Mouse (Mus musculus) hindbrain, embryonic 13.5 days (tissue): Measurements from ENCODE around the gene Sf3a2. TPM values are rescaled to one million over a fixed set of nuclear protein-coding genes. Genes with fewer than 3 reads are reported as not detected.

ENCODE experiments used
- ATAC-seq: fragments of 200-750 bp; cut with Nextera tagmentation; 2 replicates; pipeline ENCODE4 v1.8.0; 2017; ENCODE audit warnings: moderate TSS enrichment; ENCODE audit not compliant: low FRiP score
- H3K27ac ChIP-seq: fragments of 300-500 bp; sonication (generic); 2 replicates; pipeline ENCODE4 v1.5.1; 2015; ENCODE audit warnings: inconsistent platforms, mild to moderate bottlenecking, moderate library complexity
- H3K27me3 ChIP-seq: fragments of 300-500 bp; sonication (generic); 2 replicates; pipeline ENCODE4 v1.6.1; 2015; ENCODE audit warnings: mild to moderate bottlenecking, inconsistent platforms
- H3K36me3 ChIP-seq: fragments of 300-500 bp; sonication (generic); 2 replicates; pipeline ENCODE4 v1.6.1; 2015; ENCODE audit warnings: mild to moderate bottlenecking, inconsistent platforms
- H3K4me1 ChIP-seq: fragments of 300-500 bp; sonication (generic); replicated peaks from 2 replicates; pipeline ENCODE4 v1.6.1; 2015; ENCODE audit warnings: inconsistent platforms
- H3K4me2 ChIP-seq: fragments of 300-500 bp; sonication (generic); 2 replicates; pipeline ENCODE4 v1.6.1; 2015; ENCODE audit warnings: inconsistent platforms, mild to moderate bottlenecking, moderate library complexity
- H3K4me3 ChIP-seq: fragments of 300-500 bp; sonication (generic); 2 replicates; pipeline ENCODE4 v1.5.1; 2015; ENCODE audit warnings: mild to moderate bottlenecking, inconsistent platforms
- H3K9ac ChIP-seq: fragments of 300-500 bp; sonication (generic); 2 replicates; pipeline ENCODE4 v1.6.1; 2015; ENCODE audit warnings: mild to moderate bottlenecking, inconsistent platforms
- H3K9me3 ChIP-seq: fragments of 300-500 bp; sonication (generic); 2 replicates; pipeline ENCODE4 v1.6.1; 2016; ENCODE audit warnings: inconsistent platforms
- WGBS: fragments of 180-500 bp; shearing (Covaris S2); methylation state at CpG from one replicate; pipeline ENCODE4 v1.1.7; 2015; 5-methylcytosine and 5-hydroxymethylcytosine counted together
- polyA plus RNA-seq: library from polyadenylated mRNA; unstranded; fragments of >200 nt; fragmentation: Nextera tagmentation; extraction: Ambion mirVana; gene quantifications from 2 replicates; pipeline ENCODE4 v1.2.1, GENCODE M21; 2015

Gene Sf3a2
- 55.9 and 61.6 TPM in 2 replicates for polyA plus RNA-seq

- H3K9me3 ChIP-seq, result no peaks in the 10 kb centered on the region
- peak; percentile 91 for ATAC-seq
- under 1% methylated on average over 104 of the region's 104 CpGs for WGBS
- H3K9ac ChIP-seq, result peak within 1 kb of the TSS; percentile 94
- peaks cover 44% of the 10 kb centered on the region for H3K4me1 ChIP-seq
- H3K4me3 ChIP-seq, result peak within 1 kb of the TSS; percentile 92
- peak within 1 kb of the TSS; percentile 93 for H3K4me2 ChIP-seq
- no peaks in the 10 kb centered on the region for H3K27me3 ChIP-seq
- H3K36me3 ChIP-seq, result peaks cover 57% of the 10 kb centered on the region
- peak within 1 kb of the TSS; percentile 97 for H3K27ac ChIP-seq
Measured at GRCm38 (mm10) chr10:80798150-80799006, at the start of gene Sf3a2, which contains the start of gene Plekhj1. TSS of gene Sf3a2 (plus strand) at chr10:80798198. TSS of gene Plekhj1 (minus strand) at chr10:80798626.

- Histone ChIP-seq H3K36me3 (no peaks in the 10 kb centered on the region), H3K9ac (peak overlapping the region; percentile 35; the same call in 1 of the 2 replicates), H3K4me2 (no peak overlapping the region), H3K4me1 (peaks cover 14% of the 10 kb centered on the region), H3K27ac (no peak overlapping the region), H3K9me3 (no peaks in the 10 kb centered on the region), H3K27me3 (no peaks in the 10 kb centered on the region), H3K4me3 (no peak overlapping the region)
- 16% methylated on average over 6 of the region's 6 CpGs for WGBS
- ATAC-seq, result no peak
Measured at GRCm38 (mm10) chr10:80748609-80749008, 49.4 kb upstream of the Sf3a2 start.

GRCm38 (mm10) chr10:80751188-80751832 lies 46.7 kb upstream of the Sf3a2 start:
- Histone ChIP-seq H3K4me2 (peak overlapping the region; percentile 37), H3K4me1 (peaks cover 27% of the 10 kb centered on the region), H3K9ac (no peak overlapping the region), H3K27me3 (no peaks in the 10 kb centered on the region), H3K4me3 (0 out of 2 replicates have a peak overlapping the region, but pooled peaks have one; percentile 9), H3K27ac (no peak overlapping the region), H3K36me3 (no peaks in the 10 kb centered on the region), H3K9me3 (no peaks in the 10 kb centered on the region)
- no peak for ATAC-seq
- WGBS, result 17% methylated on average over 16 of the region's 16 CpGs

GRCm38 (mm10) chr10:80752079-80752625 lies 45.8 kb upstream of the Sf3a2 start:
- Histone ChIP-seq H3K9me3 (no peaks in the 10 kb centered on the region), H3K9ac (no peak overlapping the region), H3K36me3 (no peaks in the 10 kb centered on the region), H3K4me2 (peak overlapping the region; percentile 37), H3K4me1 (peaks cover 35% of the 10 kb centered on the region), H3K27ac (peak overlapping the region; percentile 3; the same call in 1 of the 2 replicates), H3K4me3 (peak overlapping the region; percentile 1; the same call in 1 of the 2 replicates), H3K27me3 (no peaks in the 10 kb centered on the region)
- ATAC-seq, result peak; percentile 18; the same call in 1 of the 2 replicates
- WGBS, result 5% methylated on average over 6 of the region's 6 CpGs

GRCm38 (mm10) chr10:80754594-80755290 lies 43.3 kb upstream of the Sf3a2 start, which contains the start of gene Dot1l:
TSS of gene Dot1l (plus strand) at chr10:80755206.
- H3K9ac ChIP-seq, result peak within 1 kb of the TSS; percentile 98
- peak within 1 kb of the TSS; percentile 89 for H3K27ac ChIP-seq
- H3K4me1 ChIP-seq, result peaks cover 61% of the 10 kb centered on the region
- no peaks in the 10 kb centered on the region for H3K36me3 ChIP-seq
- peak within 1 kb of the TSS; percentile 98 for H3K4me2 ChIP-seq
- H3K4me3 ChIP-seq, result peak within 1 kb of the TSS; percentile 94
- no peaks in the 10 kb centered on the region for H3K27me3 ChIP-seq
- ATAC-seq, result peak; percentile 91
- WGBS, result 3% methylated on average over 22 of the region's 57 CpGs
- no peaks in the 10 kb centered on the region for H3K9me3 ChIP-seq

- Histone ChIP-seq H3K27me3 (no peaks in the 10 kb centered on the region), H3K36me3 (no peaks in the 10 kb centered on the region), H3K9me3 (no peaks in the 10 kb centered on the region), H3K4me1 (peaks cover 68% of the 10 kb centered on the region), H3K9ac (peak overlapping the region; percentile 98), H3K4me3 (peak overlapping the region; percentile 94), H3K27ac (peak overlapping the region; percentile 89), H3K4me2 (peak overlapping the region; percentile 98)
- under 1% methylated on average over 67 of the region's 75 CpGs for WGBS
- no peak for ATAC-seq
Measured at GRCm38 (mm10) chr10:80755291-80756015, 42.5 kb upstream of the Sf3a2 start.

GRCm38 (mm10) chr10:80756099-80756498 lies 41.9 kb upstream of the Sf3a2 start:
- ATAC-seq, result no peak
- H3K27me3 ChIP-seq, result no peaks in the 10 kb centered on the region
- no peaks in the 10 kb centered on the region for H3K36me3 ChIP-seq
- H3K4me1 ChIP-seq, result peaks cover 75% of the 10 kb centered on the region
- H3K4me2 ChIP-seq, result peak overlapping the region; percentile 98
- 39% methylated on average over 3 of the region's 3 CpGs for WGBS
- H3K9me3 ChIP-seq, result no peaks in the 10 kb centered on the region
- H3K4me3 ChIP-seq, result peak overlapping the region; percentile 94
- H3K9ac ChIP-seq, result peak overlapping the region; percentile 98
- H3K27ac ChIP-seq, result no peak overlapping the region

- WGBS, result 69% methylated on average over 2 of the region's 2 CpGs
Measured at GRCm38 (mm10) chr10:80756509-80756908, 41.5 kb upstream of the Sf3a2 start.

GRCm38 (mm10) chr10:80756967-80757366 lies 41.0 kb upstream of the Sf3a2 start:
- Histone ChIP-seq H3K4me3 (peak overlapping the region; percentile 94), H3K4me1 (peaks cover 74% of the 10 kb centered on the region)
- ATAC-seq, result no peak

More at GRCm38 (mm10) chr10:80756509-80756908, 41.5 kb upstream of the Sf3a2 start:
- Histone ChIP-seq H3K4me1 (peaks cover 75% of the 10 kb centered on the region), H3K27me3 (no peaks in the 10 kb centered on the region), H3K9me3 (no peaks in the 10 kb centered on the region), H3K9ac (peak overlapping the region; percentile 98), H3K27ac (no peak overlapping the region), H3K4me2 (peak overlapping the region; percentile 98), H3K4me3 (peak overlapping the region; percentile 94), H3K36me3 (no peaks in the 10 kb centered on the region)
- no peak for ATAC-seq

GRCm38 (mm10) chr10:80757717-80758116 lies 40.3 kb upstream of the Sf3a2 start:
- no peak for ATAC-seq
- peak overlapping the region; percentile 98 for H3K9ac ChIP-seq
- no peaks in the 10 kb centered on the region for H3K9me3 ChIP-seq
- no peaks in the 10 kb centered on the region for H3K36me3 ChIP-seq
- peaks cover 71% of the 10 kb centered on the region for H3K4me1 ChIP-seq
- peak overlapping the region; percentile 98; the same call in 1 of the 2 replicates for H3K4me2 ChIP-seq
- WGBS, result 40% methylated on average over 5 of the region's 5 CpGs
- H3K27me3 ChIP-seq, result no peaks in the 10 kb centered on the region
- H3K27ac ChIP-seq, result peak overlapping the region; percentile 49
- peak overlapping the region; percentile 7; the same call in 1 of the 2 replicates for H3K4me3 ChIP-seq

More at GRCm38 (mm10) chr10:80756967-80757366, 41.0 kb upstream of the Sf3a2 start:
- Histone ChIP-seq H3K27ac (no peak overlapping the region), H3K9me3 (no peaks in the 10 kb centered on the region), H3K9ac (peak overlapping the region; percentile 98), H3K36me3 (no peaks in the 10 kb centered on the region), H3K4me2 (peak overlapping the region; percentile 98), H3K27me3 (no peaks in the 10 kb centered on the region)
- 76% methylated on average over 4 of the region's 4 CpGs for WGBS

- Histone ChIP-seq H3K4me3 (no peak overlapping the region), H3K9ac (peak overlapping the region; percentile 98), H3K27me3 (no peaks in the 10 kb centered on the region), H3K9me3 (no peaks in the 10 kb centered on the region), H3K4me1 (peaks cover 75% of the 10 kb centered on the region), H3K4me2 (no peak overlapping the region), H3K36me3 (no peaks in the 10 kb centered on the region), H3K27ac (no peak overlapping the region)
- WGBS, result 89% methylated on average over 7 of the region's 7 CpGs
- ATAC-seq, result no peak
Measured at GRCm38 (mm10) chr10:80758651-80759050, 39.3 kb upstream of the Sf3a2 start.
